Mouse (Mus musculus) cortical plate, adult 2 months (tissue): ENCODE results near the gene Qrfpr.

Source experiments
- CTCF ChIP-seq: fragments of 200-500 bp; IDR thresholded peaks from 2 replicates; pipeline ENCODE4 v1.5.1; 2011; ENCODE audit warnings: mild to moderate bottlenecking, control low read depth, low read length; ENCODE audit not compliant: insufficient read depth; ENCODE audit errors: extremely low read depth
- POLR2A ChIP-seq: fragments of 200-500 bp; IDR thresholded peaks from 2 replicates; pipeline ENCODE4 v1.6.1; 2011; ENCODE audit warnings: mild to moderate bottlenecking, low read length, control low read depth; ENCODE audit not compliant: insufficient read depth; ENCODE audit errors: extremely low read depth

GRCm38 (mm10) chr3:36248446-36248845, 26.3 kb upstream of the Qrfpr start:
- TF ChIP-seq CTCF (no peak), POLR2A (no peak)
